Mouse (Mus musculus) embryo, embryonic 9.5 days (tissue): ENCODE measurements around the gene Shf.
"Not testable (repeated sequence)": the region's sequence is repeated elsewhere in the genome, so short reads cannot be mapped to it uniquely, and the experiment has no call there.

Experiments
- DNase-seq: peaks from one replicate; pipeline ENCODE4 v3.0.0-alpha.2; 2017; ENCODE audit errors: extremely low spot score

Gene Shf

DNA sequence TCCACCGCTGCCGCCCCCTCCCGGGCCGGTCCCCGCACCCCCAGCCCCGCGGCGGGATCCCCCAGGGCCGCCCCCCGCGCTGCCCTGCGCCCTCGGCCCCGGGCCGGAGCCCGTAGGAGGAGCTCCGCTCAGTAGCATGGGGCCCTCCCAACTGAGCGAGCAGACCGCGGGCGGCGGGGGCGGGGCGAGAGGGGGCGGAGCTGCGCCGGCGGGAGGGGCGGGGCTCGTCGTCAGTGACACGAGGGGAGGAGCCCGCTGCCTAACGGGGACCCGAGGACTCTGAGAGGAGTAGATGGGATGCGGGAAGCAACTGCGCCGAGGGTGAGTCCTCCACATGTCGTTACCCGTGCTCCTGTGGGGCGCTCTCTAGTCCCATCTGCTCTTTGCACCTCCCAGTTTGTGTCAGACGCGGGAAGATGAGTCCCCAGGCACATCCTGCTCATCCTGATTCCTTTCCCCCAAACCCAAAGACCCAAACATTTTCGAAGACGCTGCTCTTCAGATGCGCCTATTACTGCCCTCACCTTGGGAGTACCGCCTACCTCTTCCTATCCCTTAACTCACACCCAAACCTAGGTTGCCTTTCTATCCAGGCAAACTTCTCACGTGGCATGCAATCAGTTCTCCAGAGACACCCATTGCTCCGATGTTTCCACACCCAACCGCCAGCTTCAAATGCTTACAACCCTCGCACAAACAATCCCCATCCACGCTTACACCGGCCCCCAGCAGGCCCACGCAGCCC, at the start of gene Shf:
Shf (minus strand) TSS at position 168 of the 745 bp plus-strand sequence.
- peak; percentile 98 for DNase-seq

DNA sequence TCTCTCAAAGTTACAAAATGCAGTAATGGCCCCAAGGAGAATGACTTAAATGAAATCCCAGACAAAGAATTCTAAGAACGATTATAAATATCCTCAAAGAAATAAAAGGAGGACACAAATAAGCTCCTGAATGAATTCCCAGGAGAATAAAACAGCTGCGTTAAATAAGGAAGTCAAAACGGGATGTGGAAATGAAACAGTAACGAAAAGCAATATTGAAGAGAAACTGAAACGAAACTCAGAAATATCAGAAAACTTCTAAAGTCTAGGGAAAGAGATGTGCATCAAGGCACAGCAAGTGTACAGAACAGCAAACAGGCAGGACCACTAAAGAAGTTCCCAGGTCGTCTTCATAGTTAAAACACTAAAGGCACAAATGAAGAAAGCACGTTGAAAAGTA, 40.0 kb upstream of the Shf start:
- no peak for DNase-seq

DNA sequence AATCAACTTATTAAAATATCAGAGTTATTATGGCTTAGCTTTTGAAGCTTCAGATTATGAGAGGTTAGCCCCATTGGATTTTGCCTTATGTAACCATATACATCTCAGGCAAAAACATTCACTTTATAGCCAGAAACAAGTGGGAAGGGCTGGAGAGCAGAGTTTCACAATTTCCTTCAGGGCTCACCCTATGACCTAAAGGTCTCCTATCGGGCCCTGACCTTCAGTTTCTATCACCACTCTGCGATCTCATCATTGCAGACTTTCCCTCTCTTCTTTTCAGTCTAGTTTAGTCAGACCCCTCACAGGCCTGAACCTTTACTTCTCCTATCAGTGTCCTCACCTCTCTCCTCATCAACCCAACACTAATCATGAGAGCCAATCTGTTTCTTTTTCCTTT, 38.6 kb upstream of the Shf start:
- no peak for DNase-seq

DNA sequence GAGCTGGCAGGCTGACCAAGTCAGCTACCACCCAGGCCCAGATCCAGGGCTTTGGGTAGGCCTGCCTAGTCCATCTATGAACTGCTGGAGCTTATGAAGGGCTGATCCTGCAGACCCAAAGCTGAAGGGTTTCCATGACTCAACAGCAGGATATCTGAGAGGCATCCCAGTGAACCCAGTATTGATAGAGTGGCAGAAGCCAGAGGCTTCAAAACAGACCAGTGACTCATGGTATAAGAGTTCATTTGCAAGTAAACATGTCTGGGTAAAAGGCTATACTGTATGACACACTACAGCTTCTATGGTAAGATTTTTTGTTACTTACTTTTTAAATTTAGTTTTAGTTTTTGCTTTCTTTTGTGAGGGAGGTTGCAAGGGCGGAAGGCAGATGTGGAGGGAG, 27.2 kb upstream of the Shf start:
- DNase-seq, result no peak

DNA sequence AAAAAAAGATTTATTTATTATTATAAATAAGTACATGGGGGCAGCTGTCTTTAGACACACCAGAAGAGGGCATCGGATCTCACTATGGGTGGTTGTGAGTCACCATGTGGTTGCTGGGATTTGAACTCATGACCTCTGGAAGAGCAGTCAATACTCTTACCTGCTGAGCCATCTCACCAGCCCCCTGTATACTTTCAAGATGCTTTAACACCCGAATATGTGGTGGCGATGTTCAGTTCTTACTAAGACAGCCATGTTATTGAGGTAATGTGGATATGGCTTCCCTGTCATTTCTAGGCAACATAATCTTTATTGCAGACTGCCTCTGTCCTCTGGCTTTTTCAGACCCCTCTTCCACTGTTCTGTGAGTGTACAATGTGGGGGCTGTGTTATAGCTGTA, 18.2 kb upstream of the Shf start:
- DNase-seq, result not testable (repeated sequence)

- no peak for DNase-seq
Observed at GRCm38 (mm10) chr2:122385095-122385494, 16.1 kb upstream of the Shf start.

- no peak for DNase-seq
Observed at GRCm38 (mm10) chr2:122382121-122382520, 13.2 kb upstream of the Shf start.

DNA sequence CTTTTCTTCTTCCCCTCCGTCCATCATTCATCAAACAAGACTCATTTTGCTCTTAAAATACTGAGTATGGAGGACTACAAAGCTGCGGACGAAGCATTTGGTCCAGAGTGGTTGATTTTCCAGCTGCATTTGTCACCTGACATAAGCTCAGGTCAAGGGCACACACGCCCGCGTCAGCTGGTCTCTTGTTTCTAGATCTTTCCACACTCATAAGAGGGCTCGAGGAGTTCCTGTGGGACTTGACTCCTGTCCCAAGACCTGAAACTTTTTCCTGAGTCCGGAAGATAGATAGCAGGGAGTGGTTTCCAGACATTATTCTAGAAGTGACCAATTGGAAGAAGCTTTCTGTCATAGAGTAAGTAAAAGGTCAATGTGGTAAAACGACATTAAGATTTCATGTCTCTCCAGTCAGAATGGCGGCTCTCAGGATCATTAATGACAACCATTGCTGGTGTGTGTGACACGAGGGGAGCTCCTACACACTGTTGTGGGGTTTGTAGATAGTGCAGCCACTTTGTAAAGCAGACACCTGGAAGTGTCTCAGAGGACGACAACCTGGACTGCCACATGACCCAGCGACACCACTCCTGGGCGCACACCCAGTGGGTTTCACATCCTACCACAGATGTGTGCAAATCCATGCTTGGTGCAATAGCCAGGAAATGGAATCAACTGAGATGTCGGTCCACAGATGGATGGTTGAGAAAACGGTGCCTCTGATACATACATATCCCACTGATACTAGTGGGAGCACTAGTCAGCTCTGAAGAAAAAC, 12.6 kb upstream of the Shf start:
- DNase-seq, result no peak

DNA sequence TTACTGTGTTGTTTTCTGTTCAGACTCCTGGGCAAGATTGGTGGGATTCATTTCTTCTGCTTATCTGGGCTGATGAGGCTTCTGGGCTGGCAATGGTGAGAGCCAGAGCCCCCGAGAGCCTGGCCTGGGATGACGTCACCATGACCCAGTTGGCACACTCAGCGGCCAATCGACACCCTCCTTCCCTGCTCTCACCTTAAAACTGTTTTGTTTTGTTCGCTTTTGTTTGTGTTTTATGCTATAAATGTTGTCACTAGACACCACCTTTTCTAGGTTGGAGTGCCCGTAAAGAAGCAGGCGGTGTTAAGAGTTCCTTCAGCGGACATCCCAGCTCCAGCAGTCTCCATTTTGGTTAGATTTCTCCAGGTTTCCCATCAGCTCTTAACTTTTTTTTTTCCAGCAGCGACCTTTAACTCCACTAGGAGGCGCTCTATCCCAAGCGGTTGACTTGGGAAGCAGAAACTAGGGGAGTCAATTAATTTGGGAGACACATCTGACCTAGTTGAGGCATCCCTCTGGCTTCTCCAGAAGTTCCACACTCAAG, 11.9 kb upstream of the Shf start:
- DNase-seq, result peak; percentile 73

DNA sequence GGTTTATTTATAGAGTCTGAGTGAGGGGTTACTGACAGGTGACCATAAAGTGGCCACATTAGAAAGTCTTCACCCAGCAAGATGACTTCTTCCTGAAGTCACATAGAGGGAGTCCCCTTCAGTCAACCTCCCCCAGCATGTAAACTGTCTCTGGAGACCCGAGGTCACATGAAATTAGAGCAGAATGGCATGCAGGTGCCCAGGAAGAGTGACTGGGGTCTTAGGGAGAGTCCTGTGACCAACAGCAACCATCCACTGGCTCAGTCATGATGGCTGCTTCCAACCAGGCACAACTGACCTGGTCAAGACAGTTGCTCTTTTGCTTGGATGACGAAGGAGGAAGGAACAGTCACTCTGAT, 10.3 kb upstream of the Shf start:
- DNase-seq, result no peak

GRCm38 (mm10) chr2:122378421-122379291, 9.7 kb upstream of the Shf start:
- DNase-seq, result peak; percentile 64

GRCm38 (mm10) chr2:122377751-122378246, 8.8 kb upstream of the Shf start:
- DNase-seq, result peak; percentile 89

GRCm38 (mm10) chr2:122377215-122377674, 8.3 kb upstream of the Shf start:
- DNase-seq, result peak; percentile 97

DNA sequence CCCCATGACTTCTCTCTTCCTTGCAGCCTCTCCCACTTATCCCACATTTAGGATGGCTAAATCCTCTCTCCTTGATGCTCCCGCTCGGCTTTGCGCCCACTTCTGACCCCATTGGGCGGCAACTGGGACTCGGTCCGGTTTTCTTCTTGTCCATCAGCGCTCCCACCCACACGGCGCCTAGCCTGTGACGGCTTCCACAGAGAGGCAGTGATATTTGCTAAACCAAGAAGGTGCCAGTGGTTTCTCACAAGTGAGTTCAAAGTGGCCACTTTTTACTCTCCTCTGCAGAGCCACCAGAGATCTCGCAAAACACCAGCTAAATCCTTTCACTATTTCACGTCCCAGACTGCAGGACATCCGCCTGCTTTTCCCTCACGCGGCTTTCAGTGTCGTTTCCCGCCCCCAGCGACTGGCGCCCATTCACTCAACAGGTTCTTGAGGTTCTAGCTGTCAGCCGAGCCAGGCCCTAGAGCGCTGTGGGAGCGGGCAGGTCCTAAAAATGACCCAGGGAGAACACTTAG, 7.1 kb upstream of the Shf start:
- no peak for DNase-seq

GRCm38 (mm10) chr2:122375391-122375991, 6.5 kb upstream of the Shf start:
- peak; percentile 95 for DNase-seq

- DNase-seq, result no peak
Observed at GRCm38 (mm10) chr2:122374666-122375331, 5.8 kb upstream of the Shf start.

DNA sequence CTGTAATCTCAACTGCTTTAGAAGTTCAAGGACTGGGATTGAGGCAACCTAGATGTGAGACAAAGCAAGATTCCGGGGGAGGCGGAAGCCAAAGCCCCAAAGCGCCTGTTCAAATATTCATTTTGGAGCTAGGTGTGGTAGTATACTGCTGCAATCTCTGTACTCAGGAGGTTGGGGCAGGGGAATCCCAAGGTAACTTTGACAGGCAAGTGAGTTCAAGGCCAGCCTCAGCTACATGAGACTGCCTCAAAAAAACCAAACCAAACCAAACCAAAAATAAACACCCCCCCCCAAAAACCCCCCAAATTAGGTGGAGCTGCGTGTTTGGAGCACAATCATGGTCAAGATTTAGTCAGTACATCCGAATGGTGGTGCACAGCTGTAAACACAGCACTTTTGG, 5.0 kb upstream of the Shf start:
- DNase-seq, result no peak

- DNase-seq, result no peak
Observed at GRCm38 (mm10) chr2:122372541-122372940, 3.6 kb upstream of the Shf start.

DNA sequence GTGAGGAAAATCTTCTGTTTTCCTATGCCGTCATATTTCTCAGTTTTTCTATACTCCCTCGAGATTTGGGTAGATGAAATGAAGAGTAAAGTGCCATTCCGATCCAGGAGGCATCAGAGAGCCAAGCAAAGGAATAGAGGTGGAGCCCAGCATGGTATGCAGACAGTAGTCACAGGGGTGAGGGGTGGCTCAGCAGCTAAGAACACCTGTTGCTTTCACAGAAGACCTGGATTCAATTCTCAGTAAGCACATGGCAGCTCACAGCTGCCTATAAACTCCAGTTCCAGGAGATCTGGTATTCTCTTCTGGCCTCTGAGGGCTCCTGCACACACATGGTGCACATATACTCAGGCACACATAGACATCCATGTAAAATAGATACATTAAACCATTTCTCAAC, 3.1 kb upstream of the Shf start:
- no peak for DNase-seq

DNA sequence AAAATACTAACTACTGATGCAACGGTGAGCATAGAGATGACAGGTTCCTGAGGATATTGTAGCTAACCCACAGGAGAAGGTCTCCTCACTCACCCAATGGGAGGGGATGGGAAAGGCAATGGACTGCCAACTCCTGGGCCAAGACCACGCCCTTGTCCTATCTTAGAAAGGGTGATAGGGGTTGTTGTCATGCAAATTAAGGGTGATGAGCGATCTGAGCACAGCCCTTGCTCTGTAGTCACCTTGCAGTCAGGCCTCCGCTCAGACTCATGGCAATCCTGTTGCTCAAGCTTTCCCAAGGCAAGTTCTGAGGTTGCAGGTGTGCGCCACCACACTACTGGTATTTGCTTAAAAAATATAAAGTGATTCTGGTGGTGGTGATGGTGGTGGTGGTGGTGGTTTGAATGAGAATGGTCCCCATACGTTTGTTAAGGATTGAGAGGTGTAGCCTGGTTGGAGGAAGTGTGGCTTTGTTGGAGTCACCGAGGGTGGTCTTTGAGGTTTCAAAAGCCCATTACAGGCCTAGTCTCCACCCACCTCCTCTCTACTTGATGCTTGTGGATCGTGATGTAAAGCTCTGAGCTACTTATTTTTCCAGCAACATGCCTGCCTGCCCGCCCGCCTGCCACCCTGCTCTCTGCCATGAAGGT, 1.3 kb upstream of the Shf start:
- no peak for DNase-seq
